Mouse (Mus musculus) CD8-positive naive resting alpha-beta T cell, adult 2 months (primary cell): ENCODE measurements around the gene Fam178b.

Source experiments
- DNase-seq, 2 experiments: peaks; one replicate each; pipeline ENCODE4 v3.0.0; 2022; ENCODE audit warnings: low read depth in 2 of 2, low spot score in 2 of 2

Gene Fam178b

DNA sequence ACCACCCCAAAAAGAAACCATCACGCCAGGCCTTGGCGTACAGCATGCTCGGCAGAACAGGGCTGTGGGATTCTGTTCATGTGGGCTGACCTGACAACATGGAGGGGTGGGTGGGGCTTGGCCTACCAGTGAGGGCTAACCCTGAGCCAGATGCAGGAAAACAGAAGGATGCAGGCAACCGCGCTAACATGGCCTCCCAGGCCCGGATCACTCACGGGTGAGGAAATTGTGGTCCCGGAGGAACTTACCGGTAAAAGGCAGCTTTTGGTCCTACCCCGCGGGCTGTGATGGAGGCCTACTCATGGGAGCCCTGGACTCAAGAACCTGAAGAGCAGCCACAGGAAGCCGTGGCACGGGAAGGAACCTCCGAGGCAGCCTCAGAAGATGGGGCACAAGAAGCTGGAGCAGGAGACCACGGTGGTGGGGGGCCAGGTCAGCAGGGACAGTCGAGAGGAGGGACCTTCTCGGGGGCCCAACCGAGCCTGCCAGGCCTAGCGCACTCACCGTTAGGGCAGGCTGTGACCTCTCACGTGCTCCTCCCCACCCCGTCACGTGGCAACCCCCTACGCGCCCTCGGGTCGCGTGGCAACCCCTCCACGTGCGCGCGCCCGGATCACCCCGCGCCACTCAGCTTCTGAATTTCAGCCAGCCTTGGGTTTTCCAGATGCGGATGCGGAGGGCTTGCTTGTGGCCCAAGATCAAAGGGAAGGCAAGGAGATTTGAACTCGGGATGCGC, at the start of gene Fam178b:
Gene Fam178b (minus strand): TSS at position 564 of the 736 bp plus-strand sequence.
- no peak for DNase-seq

DNA sequence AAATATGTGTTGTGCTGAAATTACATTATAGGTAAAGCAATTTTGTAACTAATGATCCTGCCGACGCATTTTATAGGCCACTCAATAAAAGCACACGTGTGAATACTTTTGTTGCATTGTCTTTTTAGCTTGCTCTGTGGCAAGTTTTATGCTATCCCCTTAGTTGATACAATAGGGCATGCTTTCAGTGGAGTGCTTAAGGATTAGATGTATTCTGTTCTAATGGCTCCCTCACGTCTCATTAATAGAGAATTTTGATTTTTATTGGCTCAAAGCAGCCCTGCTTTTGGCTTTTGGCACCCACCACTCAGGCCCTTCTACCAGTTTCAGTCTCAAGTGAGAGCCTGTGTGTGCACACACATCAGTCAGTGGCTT, 41.1 kb upstream of the Fam178b start:
- DNase-seq = no peak

DNA sequence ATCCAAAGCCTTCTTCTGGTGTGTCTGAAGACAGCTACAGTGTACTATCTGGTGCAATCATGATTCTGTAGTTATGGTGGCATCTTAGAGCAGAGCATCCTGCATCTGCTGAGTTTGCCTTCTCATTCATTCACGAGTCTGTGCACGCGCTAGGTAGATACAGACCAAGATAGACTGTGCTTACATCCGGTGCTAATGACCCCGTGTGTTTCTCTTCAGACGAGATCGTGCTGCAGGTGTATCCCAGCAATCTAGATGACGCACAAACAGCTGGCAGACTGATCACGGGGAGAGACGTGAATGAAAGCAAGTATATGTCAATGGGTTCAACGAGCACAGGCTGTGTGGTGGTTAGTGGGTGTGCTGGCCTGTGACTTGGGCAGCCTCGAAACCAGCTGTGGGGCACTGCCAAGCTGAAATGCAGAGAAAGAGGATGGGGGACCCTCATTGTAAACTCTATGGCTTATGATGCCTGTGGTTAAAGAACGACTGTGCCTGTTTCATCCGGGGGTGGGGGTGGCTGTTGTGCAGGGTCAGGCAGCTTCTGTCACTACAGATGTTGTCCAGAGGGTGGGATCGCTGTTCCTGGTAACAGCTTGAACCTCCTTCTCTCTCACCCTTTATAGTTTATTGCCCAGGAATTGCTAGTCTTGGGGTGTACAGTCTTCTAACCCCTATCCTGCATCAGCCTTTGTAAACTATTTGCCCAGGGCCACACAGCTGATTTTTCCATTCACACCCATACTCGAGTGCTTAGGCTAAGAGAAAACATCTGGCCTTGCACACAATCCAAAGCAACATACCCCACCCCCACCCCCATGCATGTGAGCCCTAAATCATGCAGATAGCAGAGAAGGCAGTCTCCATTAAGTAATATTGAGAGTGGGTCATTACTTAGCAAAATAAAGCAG, 40.4 kb upstream of the Fam178b start:
- DNase-seq = peak; percentile 36 to 39

DNA sequence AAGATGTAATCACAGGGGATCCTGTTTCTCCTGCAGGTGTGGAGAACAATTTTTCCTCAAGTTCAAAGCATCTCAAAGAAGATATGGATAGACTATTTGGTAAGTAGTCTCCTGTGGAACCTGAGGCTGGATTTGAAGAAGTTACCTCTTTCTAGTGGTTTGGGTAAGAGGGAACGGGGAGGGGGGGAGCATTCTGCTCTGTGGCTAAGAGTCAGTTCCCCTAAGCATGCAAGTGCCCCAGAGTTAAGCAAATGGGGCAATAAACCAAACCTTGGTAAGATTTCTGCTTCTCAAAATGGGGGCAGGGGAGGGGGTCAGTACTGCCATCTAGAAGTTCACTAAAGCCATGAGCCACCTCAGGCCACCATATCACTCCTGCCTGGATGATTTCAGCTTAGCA, 35.8 kb upstream of the Fam178b start:
- no peak for DNase-seq

DNA sequence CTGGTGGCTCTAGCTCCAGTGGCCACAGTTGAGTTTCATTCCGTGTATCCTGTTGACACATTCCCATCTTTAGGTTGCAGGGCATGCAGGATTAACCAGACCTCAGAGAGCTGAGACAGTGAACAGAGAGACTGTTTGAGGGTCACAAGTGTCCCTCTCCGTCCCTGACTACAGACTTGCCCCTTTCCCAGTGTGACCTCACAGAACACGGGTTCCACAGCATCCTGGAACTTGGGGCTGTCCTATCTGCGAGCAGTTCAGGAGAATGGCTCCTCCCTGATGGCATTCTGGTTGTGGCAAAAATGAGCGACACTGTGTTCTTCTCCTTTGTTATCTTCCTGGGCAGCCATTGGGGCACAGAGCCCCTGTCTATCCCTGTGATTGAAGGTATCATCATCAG, 31.3 kb upstream of the Fam178b start, which contains the start of gene Actr1b:
Gene Actr1b (minus strand): TSS at position 112 of the 400 bp plus-strand sequence.
- DNase-seq = no peak

DNA sequence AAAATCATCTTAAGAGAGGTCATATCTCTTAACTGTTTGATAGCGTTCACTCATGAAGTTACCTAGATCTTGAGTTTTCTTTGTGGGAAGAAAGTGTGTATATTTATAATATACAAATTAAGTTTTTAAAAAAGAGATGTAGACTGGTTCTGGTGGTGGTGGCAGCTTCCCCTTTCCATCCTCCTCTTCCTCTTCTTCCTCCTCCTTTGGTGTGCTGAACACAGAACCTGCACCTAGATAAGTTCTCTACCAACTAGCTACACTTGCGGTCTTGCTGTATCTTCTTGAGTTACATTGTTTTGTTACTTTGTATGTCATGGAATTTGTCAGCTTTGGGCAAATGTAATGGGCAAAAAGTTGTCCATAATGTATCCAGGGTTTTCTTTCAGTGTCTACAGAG, 28.1 kb upstream of the Fam178b start:
- DNase-seq = no peak

DNA sequence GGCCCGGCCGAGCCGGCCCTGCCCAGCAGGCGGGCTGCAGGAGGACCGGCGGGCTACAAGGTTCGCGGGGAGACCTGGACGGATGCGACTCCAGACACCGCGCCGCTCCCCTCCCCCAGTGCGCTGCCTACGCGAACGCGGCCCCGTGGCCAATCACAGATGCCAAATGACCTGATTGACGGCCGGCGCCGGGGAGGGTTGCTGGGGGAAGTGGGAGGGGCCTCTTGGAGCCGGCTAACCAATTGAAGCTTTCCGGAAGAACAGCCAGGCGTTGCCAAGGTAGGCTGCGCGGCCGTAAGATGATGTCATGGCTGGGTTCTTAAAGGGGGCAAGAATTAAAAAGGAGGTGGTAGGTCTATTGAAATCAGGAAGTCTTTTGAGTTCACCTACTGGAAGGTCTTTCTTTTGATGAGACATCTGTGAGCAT, 26.9 kb upstream of the Fam178b start, which contains the start of gene 4933424G06Rik:
Gene 4933424G06Rik (plus strand): TSS at position 296 of the 427 bp plus-strand sequence.
- peak; percentile 97 for DNase-seq

DNA sequence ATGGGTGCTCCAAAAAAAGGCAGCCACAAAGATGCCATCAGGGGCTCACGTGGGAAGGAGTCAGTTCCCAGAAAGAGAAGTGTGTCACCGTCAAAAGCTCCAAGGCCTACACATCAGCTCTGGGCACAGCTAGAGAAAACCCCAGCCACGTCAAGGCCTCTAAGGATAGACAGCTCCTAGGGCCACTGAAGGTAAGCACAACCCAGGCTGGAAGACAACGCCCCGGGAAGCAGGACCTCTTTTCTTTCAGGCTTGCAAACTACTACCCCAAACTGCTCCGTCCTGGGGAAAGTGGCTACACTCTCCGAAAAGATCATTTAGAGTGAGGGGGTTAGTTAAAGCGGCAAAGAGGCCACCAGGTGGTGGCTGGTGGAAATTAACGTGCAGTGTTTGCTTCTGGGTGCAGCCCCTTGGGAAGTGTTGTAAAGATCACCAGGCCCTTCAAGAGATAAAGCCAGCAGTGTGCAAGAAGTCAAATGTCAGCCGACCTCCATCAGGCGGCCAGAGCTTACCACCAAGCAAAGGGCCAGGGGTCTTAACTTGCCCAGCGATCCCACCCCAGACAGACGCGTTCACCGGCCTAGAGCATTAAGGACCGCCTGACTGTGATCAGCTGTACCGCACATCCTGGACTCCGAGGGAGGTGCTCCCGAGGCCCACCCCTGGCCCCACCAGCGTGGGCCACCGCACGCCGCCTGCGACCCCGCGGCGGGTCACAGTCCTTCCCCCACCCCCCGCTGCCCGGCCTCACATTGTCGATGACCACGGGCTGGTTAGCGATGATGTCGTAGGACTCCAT, 26.3 kb upstream of the Fam178b start:
- peak; percentile 33 to 65 for DNase-seq

DNA sequence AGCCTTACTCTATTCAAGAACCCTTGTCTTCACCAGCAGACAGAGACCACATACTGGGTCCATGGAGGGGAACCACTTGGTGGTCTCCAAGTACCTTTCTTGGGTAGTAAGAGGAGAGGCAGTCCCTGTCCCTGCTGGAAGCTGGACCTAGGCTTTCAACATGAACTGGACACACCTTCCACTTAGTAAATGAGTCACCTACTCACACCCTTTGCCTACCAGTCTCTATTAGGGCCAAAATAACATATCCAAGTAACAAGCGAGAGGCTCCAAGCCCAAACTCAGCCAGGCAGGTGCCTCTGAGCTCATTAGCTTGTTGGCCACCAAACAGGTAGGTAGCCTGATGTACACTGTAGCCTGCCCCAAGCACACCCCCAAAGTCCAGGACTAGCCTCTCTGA, 25.6 kb upstream of the Fam178b start:
- no peak for DNase-seq

DNA sequence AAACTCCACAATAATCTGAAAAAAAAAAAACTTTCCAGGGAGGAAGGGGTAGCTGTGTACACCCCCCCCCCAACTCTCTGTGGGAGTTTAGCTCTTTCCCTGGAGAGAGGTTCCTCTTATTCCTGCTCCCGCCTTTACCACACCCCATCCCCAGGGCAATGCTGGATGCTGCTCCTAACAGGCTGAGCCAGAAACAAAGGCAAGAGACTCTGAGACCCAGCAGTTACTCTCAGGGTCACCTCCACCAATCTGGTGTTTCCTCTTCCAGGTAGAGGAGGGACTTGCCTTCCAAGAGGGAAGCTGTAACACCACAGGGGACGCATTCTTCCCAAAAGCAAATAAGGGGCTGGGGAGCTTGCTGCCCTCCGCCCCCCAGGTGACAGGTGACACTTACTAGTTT, 24.8 kb upstream of the Fam178b start:
- DNase-seq = no peak

DNA sequence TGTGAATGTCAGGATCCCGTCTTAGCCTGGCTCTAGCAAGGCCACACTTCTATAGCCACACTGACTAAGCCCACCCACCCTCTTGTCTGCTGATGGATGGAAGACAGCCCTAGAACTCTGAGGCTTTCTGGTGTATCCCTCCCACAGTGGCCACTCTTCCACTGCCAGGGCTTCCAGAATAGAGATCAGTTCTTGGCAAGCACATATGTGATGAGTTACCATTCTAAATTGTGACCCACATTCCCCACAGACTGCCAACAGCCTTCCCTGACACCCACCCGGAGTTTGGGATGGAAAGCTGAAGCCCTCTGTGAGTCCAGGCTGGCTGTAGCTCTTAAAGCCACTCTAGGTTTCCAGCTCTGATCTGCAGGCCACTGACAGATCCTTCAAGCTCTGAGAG, 24.2 kb upstream of the Fam178b start:
- no peak for DNase-seq

DNA sequence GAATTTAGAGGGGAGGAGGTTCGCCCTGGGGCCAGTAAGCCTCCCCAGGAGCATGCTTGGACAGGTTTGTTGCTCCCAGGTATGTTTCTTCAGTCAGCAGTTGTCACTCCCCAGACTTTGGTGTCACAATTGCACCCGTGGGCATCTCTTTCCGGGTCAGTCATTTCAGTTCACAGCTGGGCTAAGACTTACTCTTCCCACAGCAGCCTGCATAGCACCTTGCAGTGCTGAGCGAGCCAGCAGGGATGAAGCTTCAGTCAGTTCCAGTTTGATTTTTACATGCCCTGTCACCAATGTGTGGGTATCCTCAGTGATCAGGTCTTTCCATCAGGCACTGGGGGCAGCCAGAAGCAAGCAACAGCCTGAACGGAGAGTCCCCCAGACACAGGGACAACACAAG, 14.0 kb upstream of the Fam178b start:
- DNase-seq = no peak

DNA sequence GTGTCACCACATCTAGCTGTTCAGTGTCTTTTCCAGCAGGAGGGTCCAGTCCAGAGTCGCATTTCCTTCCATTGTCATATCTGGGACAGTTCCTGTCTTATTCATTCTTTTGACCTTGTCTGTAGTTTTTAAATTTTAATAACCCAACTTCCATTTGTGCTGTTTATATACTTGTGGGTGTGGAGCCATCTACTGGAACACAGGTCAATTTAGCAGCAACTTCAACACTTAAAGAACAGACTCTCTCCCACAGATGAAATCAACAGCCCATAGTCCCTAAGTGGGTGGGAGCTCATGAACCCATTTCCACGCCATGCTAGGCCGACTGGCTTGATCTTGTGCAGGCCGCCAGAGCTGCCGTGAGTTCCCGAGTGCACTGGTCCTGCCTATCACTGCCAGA, 13.4 kb upstream of the Fam178b start:
- no peak for DNase-seq

DNA sequence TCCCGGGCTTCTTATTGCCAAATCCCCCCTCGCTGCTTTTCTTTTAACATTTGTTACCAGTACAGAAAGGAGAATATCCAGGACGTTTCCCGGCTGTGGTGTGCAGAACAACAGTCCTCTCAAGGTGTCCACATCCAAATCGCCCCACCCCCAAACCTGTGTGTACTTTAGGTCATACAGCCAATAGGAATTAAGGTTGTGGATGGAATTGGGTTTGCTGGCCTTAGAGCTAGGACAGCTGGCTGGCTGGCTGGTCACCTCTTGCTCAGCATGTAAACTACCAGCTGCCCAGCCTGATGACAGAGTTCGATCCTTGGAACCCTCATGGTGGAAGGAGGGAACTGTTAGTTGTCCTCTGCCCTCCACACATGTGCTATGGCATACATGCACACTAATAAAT, 11.9 kb upstream of the Fam178b start:
- no peak for DNase-seq

DNA sequence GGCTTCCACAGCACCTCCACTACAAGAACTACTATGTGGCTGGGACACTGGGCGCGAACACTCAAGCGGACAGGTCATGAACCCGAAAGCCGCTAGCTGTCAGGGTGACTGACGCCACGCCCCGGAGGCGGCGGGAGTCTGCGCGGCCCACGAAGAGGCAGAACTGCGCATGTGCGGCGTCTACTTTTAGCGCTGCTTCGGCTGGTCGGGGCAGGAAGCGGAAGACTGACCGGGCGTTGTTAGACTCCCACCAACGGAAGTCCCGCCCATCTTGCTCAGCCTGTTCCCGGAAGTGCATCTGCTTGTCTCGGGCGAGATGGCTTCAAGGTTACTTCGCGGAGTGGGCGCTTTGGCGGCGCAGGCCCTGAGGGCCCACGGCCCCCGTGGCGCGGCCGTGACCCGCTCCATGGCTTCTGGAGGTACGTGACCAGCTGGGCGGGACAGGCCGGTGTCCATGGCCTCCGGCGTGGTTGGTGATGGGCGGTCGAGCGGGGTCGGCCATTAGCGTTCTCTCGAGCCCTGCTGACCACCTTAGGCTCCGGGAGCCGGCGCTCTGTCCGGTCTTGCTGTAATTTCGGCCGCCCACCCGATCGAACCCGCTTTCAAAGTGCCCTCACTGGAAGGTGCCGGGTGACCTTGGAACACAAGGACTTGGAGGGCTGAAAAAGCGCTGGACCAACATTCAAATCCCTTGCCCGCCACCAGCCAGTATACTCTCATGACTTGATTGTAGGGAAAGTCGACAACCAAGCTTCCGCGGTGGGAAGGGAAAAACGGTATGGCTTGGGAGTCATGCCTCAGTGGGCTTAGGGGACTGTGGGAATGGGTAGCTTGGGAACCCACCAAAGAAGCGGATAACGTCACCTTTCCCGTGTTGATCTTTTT, 8.5 kb upstream of the Fam178b start, which contains the start of gene Cox5b:
Gene Cox5b (plus strand): TSS at position 179 of the 885 bp plus-strand sequence.
- DNase-seq = peak; percentile 91 to 92

DNA sequence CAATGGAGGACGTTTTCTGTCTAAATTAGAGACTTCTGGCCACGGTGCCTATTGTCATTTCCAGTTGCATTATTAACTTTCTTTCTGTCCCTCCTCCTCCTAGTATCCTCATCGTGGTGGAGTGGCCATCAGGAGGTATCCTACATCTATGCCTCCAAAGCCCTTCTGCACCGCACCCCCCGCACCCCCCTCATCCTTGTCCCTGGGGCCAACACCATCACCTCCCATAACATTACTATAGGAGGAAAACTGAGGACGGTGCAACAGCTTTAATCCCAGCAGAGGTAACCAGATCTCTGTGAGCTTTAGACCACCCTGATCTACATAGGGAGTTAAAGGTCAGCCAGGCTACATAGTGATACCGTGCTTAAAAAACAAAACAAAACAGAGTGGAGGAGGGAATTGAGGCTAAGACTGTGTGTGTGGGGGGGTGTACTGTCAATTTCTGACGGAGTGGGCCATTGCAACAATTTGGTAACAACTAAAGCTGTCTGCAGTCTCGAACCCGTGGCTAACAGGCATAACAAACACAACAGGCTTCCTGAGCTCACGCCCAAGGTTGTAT, 7.8 kb upstream of the Fam178b start:
- no peak for DNase-seq

DNA sequence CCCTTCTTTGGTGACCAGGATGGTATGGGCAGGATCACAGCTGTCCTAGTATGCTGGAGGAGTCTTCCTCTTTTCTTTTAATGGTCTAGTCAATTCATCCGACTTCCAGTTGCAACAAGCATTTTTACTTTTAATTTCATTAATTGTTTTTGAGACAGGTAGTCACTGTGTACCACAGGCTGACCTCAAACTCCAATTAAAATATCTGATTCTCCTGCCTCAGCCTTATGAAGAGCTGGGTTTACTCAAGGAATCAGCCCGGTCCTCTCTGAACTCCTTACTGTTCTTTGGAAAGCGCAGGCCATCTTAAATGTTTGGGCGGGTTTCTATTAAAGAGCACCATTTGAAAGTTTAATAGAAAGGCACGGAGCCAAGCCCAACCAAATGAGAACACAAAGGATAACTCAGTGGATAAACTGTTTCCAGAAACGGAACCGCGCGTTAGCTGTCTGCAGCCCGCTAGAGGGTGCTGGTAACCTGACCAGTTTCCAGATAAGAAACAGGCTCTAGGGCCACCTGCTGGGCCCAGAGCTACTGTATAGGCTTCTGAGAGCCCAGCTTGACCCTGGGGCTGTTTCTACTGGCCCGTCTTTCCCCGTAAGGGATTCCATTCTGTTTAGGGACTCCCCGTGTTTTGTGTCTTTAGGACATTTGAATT, 956 bp upstream of the Fam178b start:
- peak; percentile 53 to 65 for DNase-seq

DNA sequence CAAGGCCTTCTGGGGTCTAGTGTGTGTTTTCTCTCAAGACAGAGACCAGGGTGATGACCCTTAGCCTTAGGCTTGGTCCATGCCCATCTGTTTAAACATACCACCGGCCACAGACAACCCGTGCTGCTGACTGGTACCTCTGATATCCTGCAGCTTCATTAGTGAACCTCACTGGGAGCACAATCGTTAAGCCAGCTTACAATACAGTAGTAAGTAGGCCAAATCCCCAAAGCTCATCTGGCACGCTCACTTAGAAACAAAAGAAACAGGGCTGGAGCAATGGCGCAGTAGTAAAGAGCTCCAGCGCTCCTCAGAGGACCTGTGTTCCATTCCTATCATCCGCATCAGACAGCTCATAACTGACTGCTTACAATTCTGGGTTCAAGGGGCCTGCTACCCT, 2.1 kb downstream of the Fam178b start:
- DNase-seq = no peak

DNA sequence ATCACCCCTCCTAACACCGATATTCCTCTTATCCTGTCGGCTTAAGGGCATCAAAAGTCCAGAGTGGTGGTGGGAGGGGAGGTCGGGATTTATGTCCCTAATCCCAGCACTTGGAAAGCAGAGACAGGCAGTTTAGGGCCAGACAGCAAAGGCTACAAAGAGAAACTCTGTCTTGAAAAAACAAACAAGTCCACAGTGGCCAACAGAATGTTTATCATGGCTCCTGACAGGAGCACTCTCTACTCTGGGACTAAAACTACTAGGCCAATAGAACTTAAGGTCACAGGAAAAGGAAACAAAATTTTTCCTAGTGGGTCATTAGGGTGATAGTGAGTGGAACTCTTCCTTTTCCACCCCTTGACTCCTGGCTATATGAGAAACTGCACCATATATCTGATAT, 8.0 kb downstream of the Fam178b start:
- DNase-seq = no peak
